Mouse (Mus musculus) frontal cortex, postnatal 25 days (tissue): ENCODE measurements around the gene Sphk2.
A peak's percentile ranks its signal among the peaks of the same experiment; 100 is the strongest.

ENCODE experiments used
- DNase-seq, 2 experiments: peaks; one replicate each; pipeline ENCODE4 v3.0.0; 2022; ENCODE audit warnings: low spot score in 2 of 2

Gene Sphk2

DNA sequence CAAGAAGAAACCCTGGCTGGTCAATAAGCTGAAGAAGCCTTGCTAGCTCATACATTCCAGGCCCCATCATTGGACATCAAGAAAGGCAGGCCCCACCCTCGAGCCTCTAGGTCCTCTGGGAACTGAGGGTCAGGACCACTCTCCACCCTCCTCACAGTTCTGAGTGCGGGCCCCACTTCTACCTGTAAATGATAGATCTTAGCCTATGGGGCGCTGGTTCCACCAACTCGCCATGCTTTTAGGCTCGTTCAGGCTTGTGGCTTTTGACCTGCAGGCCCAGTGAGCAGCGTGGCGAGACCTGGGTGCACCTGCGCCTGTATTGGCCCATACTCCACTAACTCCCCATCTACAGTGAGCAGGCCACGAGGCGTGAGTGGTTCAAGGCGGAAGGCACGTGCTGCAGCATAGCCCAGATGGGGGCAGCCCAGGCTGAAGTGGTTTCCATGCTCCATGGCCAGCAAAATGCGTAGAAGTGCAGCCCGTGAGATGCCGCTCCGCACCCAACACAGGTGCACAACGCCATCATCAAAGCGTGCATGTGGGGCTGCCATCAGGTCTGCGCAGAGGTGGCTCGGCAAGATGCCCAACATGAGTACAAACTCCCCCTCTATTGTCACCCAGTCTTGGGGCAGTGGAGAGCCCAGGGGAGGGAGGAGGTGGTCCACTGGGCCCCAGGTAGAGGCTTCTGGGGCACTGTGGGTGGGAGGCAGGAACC, 7.2 kb downstream of the Sphk2 start:
- no peak for DNase-seq

DNA sequence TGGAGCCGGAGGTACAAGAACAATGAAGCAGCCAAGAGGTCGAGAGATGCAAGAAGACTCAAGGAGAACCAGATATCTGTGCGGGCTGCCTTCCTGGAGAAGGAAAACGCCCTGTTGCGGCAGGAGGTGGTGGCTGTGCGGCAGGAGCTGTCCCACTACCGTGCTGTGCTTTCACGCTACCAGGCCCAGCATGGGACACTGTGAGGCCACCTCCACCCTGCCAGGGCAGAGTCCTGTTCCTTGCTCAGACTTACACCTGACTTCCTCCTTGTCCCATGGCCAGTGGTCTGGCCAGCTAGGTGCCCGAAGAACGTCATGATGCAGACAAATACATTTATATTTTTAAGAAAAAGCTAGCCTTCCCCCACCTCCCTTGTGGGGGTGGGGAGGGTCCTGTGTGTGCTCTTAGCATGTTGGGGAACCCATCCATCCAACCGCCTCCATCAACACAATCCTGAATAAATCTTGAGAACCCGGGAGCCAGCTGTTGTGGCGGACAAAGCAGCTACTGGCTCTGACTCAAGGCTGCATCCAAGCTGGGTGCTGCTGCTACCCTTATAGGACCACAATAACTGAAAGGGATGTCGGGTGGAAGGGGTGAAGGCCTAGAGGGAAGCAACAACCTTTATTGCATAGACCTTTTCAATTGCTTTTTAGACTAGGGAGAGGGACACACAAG, 8.0 kb downstream of the Sphk2 start:
- no peak for DNase-seq

DNA sequence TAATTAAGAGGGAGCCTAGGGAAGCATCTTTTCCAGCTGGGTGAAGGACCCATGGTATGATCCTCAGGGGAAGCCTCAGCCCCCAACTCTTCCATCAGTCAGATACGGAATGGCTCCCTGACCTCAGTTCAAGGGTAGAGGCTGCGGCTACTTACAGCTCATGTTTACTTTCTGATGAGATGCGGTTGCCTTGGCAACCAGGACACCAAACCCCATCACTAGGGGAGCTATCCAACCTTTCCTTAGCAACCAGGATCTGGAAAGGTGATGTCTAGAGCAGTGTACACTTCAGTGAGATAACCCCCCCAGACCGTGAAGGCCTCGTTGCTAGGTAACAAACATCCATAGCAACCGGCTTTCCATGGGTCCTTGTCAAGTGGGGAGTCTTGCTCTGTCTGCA, 8.8 kb downstream of the Sphk2 start:
- no peak for DNase-seq

DNA sequence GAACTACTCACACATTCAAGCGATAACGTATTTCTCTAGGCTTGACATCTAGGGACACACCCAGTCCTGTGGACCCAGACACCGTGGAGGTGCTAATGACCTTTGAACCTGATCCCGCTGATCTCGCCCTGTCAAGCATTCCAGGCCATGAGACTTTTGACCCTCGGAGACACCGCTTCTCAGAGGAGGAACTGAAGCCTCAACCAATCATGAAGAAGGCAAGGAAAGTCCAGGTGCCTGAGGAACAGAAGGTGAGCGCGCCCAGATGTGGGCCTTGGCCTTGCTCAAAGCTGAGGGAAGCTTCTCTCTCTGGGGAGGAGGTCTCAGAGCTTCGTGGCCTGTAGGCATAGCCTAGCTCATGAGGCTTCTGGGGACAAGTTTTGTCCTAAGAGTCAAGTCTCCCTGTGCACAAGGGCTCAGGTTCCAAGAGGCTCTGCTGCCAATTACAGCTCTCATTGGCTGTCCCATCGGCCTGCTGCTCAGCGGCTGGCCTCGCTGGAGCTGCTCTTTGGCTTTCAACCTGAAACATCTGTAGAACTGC, 9.5 kb downstream of the Sphk2 start:
- DNase-seq, result no peak

DNA sequence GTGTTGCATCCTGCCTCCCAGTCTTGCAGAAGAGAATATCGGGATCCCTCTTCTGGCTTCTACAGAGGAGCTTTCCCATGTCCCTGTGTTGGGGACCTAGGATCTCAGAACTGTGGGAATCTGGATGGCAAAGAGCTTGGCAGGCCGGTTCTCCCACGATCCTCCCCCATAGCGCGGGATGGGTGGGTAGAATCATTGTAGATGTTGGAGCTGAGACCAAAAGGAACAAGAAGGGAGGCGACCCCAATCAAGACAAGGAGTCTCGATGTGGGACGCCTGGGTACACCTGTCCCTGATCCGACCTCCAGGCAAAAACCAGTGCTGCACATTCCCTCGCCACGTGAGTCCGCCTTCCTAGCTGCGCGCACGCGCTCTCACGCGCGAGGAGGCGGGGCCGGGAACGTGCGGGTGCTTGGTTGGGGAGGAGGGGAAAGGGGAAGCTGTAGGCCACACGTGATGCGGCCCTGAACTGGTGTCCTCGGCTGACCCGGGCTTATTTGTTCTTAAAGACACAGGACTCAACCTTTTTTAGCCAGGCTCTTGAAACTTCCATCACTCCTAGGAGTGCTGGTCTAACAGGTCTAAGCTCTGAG, 10.3 kb downstream of the Sphk2 start:
- peak; percentile 92 to 96 for DNase-seq

DNA sequence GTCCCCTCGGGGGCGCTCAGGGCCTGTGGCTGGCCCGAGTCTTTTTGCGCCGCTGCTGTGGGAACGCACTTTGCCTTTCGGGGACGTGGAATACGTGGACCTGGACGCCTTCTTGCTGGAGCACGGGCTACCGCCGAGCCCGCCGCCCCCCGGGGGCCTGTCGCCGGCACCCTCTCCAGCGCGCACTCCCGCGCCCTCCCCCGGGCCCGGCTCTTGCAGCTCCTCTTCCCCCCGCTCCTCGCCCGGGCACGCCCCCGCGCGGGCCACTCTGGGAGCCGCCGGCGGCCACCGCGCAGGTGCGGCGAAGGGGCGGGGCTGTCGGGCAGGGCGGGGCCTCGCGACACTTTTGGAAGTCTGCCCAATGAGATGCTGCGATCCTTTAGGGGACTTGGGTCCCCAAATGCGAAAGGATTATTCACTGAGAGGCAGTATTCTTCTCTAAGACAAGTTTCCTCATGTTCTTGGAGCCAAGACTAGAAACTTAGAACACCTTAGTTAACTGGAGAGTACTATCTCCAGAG, 11.0 kb downstream of the Sphk2 start:
- peak; percentile 64 to 70 for DNase-seq

DNA sequence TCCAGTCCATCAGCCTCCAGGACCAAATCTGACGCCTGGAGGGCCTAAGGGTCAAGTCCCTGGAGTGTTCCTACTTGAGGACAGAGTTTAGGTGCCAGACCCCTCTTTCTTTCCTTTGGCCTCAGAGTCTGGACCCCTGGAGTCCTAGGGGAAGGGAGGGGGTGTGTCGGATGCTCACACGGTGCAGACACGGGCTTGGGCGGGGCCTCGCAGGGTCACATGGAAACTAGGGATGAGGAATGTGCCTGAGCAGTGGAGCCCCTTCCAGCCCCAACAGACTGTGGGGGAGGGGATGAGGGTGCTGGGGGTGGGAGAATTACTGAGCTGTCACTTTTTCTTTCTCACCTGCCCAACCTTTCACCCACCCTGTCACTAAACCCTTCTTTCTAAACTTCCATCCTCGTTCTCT, 11.9 kb downstream of the Sphk2 start:
- DNase-seq, result peak in 1 of 2 experiments; percentile 73

DNA sequence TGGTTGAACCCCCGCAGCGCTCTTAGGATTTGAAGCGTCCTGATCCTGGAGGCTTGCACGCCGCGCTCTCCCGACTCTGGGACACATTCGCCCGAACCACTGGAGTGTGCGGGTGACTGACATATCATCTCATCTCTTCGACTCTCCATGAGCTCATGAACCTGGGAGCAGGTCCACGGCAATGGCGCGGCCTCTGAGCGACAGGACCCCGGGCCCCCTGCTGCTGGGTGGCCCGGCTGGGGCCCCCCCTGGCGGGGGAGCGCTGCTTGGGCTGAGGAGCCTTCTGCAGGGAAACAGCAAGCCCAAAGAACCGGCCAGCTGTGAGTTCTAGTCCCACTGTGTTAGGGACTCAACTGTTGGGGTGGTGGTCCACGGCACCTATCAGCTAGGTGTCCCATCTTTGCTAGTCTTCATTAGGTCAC, 12.3 kb downstream of the Sphk2 start:
- DNase-seq, result no peak

DNA sequence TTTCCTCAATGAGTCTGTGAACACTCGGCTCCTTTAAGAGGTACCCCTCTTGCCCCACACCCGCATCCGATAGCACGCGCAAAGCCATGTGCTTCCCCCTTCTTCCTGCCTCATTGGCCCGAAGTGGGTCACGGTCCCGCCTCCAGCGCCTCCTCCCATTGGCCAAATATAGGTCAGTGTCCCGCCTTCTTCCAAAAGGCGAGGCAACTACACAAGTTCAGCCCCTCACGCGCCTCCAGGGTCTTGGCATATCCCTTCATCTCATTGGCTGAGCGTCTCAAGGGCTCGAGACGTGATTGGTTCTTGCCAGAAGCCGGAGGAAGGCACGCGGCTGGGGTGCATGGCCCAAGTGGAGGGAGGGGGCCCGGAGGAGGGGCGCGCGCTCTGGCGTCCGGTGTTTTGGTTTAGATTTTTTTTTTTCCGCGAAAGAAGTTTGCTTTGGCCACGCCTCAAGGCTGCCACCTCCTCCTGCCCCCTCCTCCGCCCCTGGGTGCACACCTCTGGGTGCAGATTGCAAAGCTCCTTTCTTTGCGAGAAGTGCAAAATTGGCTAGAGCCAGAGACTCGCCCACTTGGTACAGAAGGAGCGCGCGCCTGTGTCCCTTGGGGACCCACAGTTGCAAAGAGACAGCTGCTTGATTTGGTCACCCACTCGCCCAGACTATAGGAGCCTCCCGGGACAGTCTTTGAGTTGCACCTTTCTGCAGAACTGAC, 12.9 kb downstream of the Sphk2 start, which contains the start of gene Dbp:
Gene Dbp, plus strand, starts transcription at position 359 of the 713 bp plus-strand sequence.
- DNase-seq, result peak; percentile 97 to 99

DNA sequence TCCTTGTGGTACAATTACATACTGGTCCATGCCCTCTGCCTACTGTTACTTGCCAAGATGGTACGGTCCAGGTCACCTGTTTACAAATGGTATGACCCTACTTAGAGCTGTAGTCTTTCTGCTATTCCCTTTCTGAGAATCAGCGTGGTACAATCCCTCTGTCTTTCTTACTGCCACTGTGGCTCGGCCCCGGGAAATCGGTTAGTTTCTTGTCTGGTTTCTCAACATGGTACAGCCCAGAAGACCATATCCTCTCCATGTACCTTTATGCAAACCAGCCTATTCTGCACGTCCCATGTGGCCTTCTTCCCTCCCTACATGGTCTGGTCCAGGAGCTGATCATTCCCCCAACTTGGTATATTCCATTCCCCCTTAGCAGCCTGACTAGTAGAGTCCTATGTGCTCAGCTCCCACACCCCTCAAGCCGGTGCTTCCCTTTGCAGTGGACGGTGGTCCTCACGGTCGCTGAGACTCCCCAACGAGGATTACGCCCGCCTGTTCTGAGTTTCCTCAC, 13.7 kb downstream of the Sphk2 start:
- DNase-seq, result peak; percentile 59 to 69

DNA sequence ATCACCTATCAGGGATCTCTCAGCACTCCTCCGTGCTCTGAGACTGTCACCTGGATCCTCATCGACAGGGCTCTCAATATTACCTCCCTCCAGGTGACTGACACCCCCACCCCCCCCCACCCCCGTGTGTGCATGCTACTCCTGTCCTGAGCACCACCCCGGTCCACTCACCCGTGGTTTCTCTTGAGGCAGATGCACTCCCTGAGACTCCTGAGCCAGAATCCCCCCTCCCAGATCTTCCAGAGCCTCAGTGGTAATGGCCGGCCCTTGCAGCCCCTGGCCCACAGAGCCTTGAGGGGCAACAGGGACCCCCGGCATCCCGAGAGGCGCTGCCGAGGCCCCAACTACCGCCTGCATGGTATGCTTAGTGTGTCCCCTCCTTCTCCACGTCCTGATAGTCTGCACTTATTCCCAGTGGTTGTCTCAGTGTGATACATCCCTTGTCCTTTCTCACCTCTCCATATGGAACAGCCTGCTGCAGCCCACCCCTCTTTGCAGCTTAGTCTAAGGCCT, 14.2 kb downstream of the Sphk2 start:
- no peak for DNase-seq

DNA sequence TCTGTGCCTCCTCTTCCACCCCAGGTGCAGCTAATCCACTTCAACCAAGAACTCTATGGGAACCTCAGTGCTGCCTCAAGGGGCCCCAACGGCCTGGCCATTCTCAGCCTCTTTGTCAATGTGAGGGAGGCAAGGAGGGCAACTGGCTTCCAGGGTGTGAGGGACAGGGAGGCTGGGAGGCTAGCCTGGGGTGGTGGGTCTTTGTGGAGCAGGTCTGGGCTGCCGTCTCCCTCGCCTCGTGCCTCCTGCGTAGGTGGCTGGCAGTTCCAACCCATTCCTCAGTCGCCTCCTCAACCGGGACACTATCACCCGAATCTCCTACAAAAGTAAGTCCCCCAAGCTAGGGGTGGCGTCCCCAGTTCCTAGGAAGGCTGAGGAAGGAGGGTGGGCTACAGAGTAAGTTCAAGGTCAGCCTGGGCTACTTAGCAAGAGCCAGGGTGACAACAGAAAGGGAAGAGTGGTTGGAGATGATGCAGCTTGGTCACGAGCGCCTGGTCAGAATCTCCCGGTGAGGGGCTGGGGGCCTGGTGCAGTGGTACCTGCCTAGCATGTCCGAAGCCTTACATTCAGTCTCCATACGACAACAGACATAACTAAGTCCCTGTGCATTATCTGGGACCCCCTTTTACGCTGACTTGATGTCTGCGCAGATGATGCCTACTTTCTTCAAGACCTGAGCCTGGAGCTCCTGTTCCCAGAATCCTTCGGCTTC, 14.8 kb downstream of the Sphk2 start:
- DNase-seq, result no peak

DNA sequence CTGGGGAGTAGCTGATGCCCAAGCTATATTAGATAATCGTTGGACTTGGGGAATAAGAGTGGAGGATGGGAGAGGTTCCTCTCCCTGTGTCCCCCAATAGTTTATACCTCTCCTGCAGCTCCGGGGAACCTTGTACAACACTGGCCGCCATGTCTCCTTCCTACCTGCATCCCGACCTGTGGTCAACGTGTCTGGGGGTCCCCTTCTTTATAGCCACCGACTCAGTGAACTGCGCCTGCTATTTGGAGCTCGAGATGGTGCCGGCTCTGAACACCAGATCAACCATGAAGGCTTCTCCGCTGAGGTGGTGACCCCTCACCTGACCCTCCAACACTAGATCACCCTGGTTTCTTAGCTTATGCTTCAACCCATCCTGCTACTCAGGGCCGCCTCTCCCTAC, 15.5 kb downstream of the Sphk2 start:
- DNase-seq, result no peak

DNA sequence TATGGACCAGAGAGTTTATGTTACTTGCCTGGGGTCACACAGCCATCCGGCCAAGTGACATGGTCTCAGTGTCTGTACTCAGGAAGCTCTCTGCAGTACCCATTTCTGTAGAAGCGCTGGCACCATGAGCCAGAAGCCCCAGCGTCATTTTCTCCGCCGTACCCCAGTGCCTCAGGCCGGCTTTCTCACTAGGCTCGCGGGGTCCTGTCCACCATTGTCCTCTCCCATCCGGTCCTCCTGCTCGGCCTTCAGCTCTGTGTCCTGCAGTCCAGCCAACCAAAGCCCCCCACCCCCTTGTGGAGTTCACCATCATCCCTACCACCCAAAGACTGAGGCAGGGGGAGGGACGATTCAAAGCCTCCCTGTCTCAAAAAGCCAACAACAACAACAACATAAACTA, 16.2 kb downstream of the Sphk2 start:
- no peak for DNase-seq

DNA sequence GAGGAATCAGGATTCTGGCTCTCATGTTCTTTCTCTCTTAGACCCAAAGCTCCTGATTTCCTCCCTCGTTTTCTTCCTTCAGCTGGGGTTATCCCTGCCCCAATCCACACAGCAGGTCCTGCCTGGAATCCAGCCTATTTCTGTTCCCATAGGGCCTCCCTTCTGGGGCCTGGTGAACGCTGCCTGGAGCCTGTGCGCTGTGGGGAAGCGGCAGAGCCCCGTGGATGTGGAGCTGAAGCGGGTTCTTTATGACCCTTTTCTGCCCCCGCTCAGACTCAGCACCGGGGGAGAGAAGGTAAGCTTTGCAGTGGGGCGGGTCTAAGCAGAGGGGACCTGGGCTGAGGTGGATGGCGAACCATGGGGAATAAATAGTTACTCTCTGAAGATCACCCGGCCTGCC, 16.7 kb downstream of the Sphk2 start:
- DNase-seq, result no peak

DNA sequence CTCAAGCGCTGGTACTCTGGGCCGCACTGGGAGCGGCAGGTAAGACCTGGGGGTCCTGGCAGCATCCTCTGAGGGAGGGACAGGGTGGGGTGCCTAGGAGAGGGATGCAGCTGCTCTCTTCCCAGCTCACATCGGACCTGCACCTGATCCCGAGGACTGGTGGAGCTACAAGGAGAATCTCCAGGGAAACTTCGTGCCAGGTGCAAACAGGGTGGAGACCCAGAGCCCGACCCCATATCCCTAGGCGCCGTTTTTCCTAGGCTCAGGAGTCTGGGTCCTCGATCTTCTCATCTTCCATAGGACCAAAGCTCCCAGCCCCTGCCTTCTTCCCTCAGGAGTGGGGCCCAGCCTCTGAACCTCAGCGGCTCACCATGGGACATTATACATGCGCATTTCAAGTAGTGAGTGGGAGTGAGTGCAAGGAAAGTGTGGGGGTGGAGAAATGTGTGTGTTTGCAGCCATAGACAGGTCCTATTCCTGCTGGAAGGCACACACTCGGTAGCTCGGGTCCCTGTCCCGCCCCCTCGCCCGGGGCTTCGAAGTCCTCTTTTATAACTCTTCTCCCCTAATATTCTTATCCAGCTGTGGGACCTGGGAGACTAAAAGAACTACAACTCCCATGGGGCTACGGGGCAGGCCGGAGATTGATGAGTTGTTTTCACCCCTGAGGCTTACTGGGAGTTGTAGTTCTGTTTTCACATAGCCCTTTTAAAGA, 17.3 kb downstream of the Sphk2 start:
- DNase-seq, result peak; percentile 69 to 72

DNA sequence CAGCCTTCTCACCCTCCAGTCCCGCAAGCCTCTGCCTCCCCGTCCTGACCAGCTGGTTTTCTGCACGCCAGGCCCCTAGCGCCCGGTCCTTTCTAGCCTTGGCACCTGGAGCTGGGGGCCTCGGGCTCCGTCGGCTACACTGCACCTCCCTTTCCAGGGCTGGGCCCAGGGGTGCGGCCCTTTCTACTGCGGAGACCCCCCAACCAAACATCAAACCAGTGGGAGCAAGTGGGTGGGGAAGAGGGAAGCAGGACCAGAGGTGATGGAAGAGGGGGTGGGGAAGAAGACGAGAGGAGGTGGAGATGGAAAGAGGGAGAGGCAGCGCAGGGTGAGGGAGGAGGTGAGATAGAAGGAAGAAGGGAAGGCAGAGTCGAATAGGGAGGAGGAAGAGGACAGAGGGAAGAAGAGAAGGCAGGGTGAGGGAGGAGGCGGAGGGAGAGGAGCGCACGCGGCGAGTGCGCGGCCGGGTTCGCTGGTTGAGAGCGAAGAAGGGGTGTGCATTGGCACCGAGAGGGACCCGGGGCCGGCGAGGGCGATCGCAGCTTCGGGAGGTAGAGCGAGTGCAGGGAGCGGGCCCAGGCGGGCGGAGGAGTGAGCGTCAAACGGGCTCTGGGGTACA, 18.2 kb downstream of the Sphk2 start, which contains the start of gene Car11:
Gene Car11, plus strand, starts transcription at position 321 of the 619 bp plus-strand sequence.
- no peak for DNase-seq

DNA sequence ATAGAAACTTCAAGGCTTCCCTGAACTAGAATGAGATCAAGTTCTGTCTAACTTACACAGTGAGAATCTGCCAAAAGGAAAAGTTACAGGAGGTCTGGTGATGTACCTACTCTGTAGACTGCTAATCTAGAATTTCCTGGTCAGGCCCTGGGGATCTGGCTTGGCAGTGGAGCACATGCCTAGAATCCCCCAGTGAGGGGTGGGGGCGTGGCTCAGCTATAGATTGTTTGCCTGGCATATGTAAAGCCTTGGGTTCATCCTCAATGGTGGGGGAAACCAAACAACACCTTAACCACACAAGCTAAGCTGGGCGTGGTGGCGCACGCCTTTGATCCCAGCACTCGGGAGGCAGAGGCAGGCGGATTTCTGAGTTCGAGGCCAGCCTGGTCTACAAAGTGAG, 19.9 kb downstream of the Sphk2 start:
- no peak for DNase-seq

DNA sequence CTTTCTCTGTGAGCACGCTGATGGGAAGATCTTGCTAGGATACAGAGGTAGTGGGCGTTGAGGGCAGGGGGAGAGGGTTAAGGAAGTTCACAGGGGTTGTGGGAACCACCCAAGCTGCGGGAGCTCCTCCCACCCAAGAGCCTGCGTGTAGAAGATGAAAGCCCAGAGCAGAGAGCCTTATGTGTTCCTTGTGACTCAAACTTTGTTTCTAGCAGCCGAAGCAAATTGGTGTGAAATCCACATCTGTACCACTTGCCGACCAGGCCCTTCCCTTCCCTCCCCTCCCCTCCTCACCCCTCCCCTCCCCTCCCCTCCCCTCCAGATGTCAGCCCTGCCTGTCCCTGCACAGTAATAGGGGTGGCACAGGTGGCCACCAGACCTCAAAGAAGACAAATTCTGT, 22.7 kb downstream of the Sphk2 start:
- no peak for DNase-seq
